Mouse (Mus musculus): ENCODE results near the gene Hnrnpd. TPM values are rescaled to one million over a fixed set of nuclear protein-coding genes. Genes with fewer than 3 reads are reported as not detected.

Hnrnpd gene
- 278 TPM for total RNA-seq (2023)

GRCm38 (mm10) chr5:99978699-99979442, at the start of gene Hnrnpd, which contains the start of gene 4930524J08Rik:
Hnrnpd (minus strand) TSS chr5:99978938.
4930524J08Rik (plus strand) TSS chr5:99979061.

GRCm38 (mm10) chr5:99906181-99906956, 72.4 kb downstream of the Hnrnpd start, which contains the start of gene Vamp9:
Vamp9 (plus strand) TSS chr5:99906254.

Other genes with a start within 250 kb of the Hnrnpd start
- gene Rasgef1b, start 249.9 kb downstream of the Hnrnpd start, total RNA-seq (2023), result 12.9 TPM
- not detected for gene Vamp9, start 72.7 kb downstream of the Hnrnpd start, total RNA-seq (2023)
- gene 4930524J08Rik, start 123 bp upstream of the Hnrnpd start, total RNA-seq (2023), result 1.1 TPM
- gene Hnrnpdl, start 60.7 kb upstream of the Hnrnpd start, total RNA-seq (2023), result 371 TPM
- gene Enoph1, start 61.0 kb upstream of the Hnrnpd start, total RNA-seq (2023), result 28.4 TPM
- not detected for gene Tmem150c, start 180.9 kb upstream of the Hnrnpd start, total RNA-seq (2023)

Measured in CD4-positive naive resting alpha-beta T cell, adult 57 days (primary cell).